Mouse (Mus musculus) left cerebral cortex, postnatal 10 days (tissue): ENCODE data around the gene Olfr766-ps1. TPM values are rescaled to one million over a fixed set of nuclear protein-coding genes. Genes with fewer than 3 reads are reported as not detected.
"Not testable (repeated sequence)": the region's sequence is repeated elsewhere in the genome, so short reads cannot be mapped to it uniquely, and the experiment has no call there.

Source experiments
- DNase-seq, 2 experiments: peaks; one replicate each; pipeline ENCODE4 v3.0.0; 2021 to 2022; ENCODE audit warnings: low spot score in 2 of 2, mixed read lengths in 1 of 2; ENCODE audit errors: extremely low spot score in 1 of 2
- intact Hi-C: fragments of 180-260 bp; cut with DNase I; formaldehyde crosslinking; loops from one replicate; pipeline ENCODE4 v1.15.1; 2025
- total RNA-seq, 2 experiments: library from RNA; stranded (reverse); gene quantifications; 2 replicates each; pipeline ENCODE4 v1.2.3; 2021

Gene Olfr766-ps1
- not detected for total RNA-seq

- DNase-seq, result no peak
- intact Hi-C loops, result no loop called here
These were observed at the start of gene Olfr766-ps1 for GRCm38 (mm10) chr10:129068877-129069276. Gene Olfr766-ps1 (minus strand): TSS chr10:129068977.

DNA sequence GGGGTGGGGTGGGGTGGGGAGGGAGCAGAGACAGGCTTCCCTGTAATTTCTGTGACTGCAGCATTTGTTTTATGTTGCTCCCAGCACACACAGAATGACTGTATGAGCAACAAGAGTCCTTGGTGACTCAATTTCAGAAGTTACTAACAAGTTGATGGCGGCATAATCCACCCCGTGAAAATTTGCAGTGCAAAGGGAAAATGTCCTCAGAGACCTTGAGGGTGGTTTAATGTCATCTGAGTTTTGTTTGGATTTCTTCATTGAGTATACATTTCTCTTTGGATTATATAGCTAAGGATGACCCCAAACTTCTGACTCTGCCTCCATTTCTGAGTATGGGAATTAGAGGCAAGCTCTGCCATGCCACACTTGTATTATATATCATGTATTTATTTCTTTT, 49.0 kb upstream of the Olfr766-ps1 start, which contains the start of gene Olfr769:
Gene Olfr769, minus strand, starts transcription at position 101 of the 400 bp plus-strand sequence.
- intact Hi-C loops, result no loop called here
- DNase-seq, result no peak

DNA sequence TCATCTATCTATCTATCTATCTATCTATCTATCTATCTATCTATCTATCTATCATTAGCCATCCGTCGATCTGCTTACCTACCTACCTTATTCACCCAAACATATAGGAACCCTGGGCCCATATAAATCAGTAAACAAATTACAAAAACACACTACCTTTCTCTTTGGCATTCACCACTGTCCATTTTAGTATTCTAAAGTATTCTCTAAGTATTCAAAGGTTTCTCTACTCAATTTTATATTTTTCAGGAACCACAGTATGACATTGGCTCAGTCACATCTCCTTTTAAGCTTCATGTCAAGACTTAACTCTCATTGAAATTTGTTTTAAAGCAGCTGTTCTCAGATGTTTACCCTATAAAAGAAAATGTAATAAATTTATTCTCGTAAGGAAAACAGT, 46.4 kb upstream of the Olfr766-ps1 start:
- DNase-seq, result no peak
- intact Hi-C loops, result no loop called here

GRCm38 (mm10) chr10:129101231-129101630, 32.5 kb upstream of the Olfr766-ps1 start:
- DNase-seq, result no peak
- intact Hi-C loops, result no loop called here

DNA sequence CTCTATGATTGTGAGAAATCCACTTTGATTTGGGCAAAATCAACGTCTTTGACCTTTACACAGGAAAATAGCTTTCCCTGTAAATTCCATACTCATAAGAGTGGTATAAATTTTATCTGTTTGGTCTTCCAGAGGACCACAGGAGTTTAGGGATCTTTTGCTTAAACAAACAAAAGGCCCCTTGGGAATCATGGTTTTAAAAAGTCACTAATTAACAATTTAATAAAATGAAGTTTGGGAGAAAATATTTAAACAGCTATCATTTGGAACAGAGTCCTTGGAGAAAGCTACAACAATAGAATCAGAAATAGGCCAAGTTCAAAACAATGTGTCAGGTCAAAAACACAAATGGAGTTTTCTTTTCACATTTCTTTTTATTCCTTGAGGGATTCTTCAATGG, 30.5 kb upstream of the Olfr766-ps1 start, which contains the start of gene Olfr768:
Gene Olfr768, minus strand, starts transcription at position 101 of the 400 bp plus-strand sequence.
- intact Hi-C loops, result no loop called here
- no peak for DNase-seq

- DNase-seq, intact Hi-C loops: not testable (repeated sequence)
These were observed 14.0 kb upstream of the Olfr766-ps1 start, which contains the start of gene Olfr767 for GRCm38 (mm10) chr10:129082810-129083209. Gene Olfr767 (minus strand): TSS chr10:129082910.

- intact Hi-C loops, DNase-seq: not testable (repeated sequence)
These were observed 18.9 kb downstream of the Olfr766-ps1 start, which contains the start of gene Olfr765 for GRCm38 (mm10) chr10:129049898-129050297. Gene Olfr765 (minus strand): TSS chr10:129049998.

DNA sequence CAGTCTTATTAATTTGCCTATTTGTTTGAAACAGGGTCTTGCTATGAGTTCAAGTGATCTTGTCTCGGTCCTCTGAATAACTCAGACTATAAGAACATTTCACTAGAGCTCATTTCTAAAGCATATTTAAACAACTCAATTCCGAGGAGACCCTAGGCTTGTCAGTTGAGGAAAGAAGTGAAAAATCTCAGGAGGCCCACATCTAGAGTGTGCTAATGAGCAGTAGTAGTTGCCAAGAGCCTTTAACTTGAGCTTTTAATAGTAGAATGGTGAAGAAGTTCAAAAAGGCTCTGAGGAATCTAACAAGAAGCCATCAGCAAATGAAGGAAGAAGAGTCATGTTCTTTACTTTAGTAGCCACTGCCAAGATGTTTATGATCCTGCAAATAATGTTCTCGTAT, 29.0 kb downstream of the Olfr766-ps1 start, which contains the start of gene Olfr764-ps1:
Gene Olfr764-ps1, minus strand, starts transcription at position 101 of the 400 bp plus-strand sequence.
- DNase-seq, result no peak
- intact Hi-C loops, result no loop called here

DNA sequence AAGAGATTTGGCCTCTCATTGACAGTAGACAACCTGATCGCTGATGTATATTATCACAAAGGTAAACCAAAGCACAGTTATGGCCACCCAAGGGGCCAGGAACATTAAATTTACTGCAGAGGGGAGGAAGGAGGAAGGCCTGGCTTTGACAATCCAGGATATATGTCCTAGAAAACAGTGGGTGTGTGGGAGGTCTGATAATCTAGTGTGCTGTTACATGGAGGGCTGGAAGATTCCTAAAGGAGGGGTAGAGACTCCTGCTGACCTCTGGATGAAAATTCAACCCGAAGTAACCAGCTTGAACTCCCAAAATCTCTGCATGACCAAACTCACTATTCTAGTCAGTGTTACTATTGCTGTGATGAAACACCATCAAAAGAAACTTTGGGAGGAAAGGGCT, 40.4 kb downstream of the Olfr766-ps1 start:
- intact Hi-C loops, result no loop called here
- DNase-seq, result no peak

DNA sequence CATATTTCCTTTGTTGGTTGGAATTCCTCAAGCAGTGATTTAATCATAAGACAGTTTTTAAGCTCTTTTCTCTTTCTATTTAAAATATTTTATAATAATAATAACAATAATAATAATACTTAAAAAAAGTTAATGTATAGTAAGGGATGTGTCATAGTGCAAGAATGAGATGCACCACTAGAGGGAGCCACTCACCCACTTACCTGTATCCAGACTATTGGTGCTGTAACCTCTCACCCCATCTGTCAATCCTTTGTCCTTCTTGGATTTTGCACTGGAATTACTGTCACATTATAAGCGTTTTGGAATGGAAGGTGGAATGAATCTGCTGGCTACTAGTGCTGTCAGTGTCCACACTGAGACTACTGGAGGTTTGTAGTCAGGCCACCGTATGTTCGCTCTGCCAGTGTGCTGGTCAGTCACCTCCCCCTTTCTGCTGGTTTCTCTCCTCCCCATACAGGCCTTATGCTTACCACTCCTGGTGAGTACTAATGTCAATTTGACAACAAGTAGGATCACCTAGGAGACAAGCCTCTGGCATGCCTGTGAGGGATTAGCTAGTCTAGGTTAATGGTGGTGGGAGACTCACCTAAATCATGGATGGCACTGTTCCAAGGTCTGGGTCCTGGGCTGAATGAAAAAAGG, 42.6 kb downstream of the Olfr766-ps1 start:
- peak; percentile 3 to 30 for DNase-seq
- intact Hi-C loops, result loop anchor here (2.0 kb wide), 1 partner anchor 1067 kb away; no protein-coding TSS in a partner anchor

DNA sequence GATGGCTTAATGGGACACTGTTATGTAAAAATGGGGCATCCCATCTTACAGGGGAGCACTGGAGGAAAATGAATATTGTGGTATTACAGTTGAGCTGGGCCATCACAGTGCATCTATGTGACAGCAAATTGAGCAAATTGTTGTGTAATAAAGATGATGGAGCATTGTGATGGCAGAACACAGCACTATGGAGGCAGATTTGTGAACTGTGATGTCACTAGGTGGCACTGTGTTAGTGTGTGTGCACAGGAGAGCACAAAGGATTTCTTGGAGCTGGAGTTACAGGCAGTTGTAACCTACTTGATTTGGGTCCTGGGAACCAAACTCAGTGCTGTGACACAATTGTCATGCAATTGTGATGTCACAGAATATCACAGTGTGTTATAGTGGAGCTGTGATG, 45.5 kb downstream of the Olfr766-ps1 start:
- DNase-seq, result no peak
- intact Hi-C loops, result no loop called here

DNA sequence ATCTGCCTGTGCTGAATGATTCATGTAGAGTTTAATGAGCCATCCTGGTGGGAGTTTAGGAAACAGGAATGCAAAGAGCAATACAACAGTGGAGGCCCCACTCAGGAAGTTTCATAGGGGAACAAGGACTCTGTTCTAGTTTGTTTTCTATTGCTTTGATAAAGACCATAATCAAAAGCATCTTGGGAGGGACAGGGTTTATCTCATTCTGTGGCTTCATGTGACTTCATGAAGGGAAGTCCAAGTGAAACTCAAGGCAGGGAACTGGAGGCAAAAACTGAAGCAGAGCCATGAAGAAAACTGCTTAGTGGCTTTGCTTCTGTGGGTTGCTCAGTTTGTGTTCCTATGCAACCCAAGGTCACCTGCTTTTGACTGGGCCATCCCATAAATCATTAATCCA, 54.3 kb downstream of the Olfr766-ps1 start:
- intact Hi-C loops, result no loop called here
- no peak for DNase-seq

Other genes with a start within 250 kb of the Olfr766-ps1 start
- gene Ormdl2, start 247.3 kb downstream of the Olfr766-ps1 start, total RNA-seq, result 1 to 10 TPM; 4.4 to 6.7 TPM
- gene Gdf11, start 177.3 kb downstream of the Olfr766-ps1 start, total RNA-seq, result 10 to 100 TPM; 13.2 to 16.2 TPM
- 10 to 100 TPM; 63.0 to 66.0 TPM for gene Cd63, start 168.0 kb downstream of the Olfr766-ps1 start, total RNA-seq
- gene Rdh5, start 146.1 kb downstream of the Olfr766-ps1 start, total RNA-seq, result 1 to 10 TPM; 5.5 to 6.1 TPM
- 10 to 100 TPM; 84.3 to 85.3 TPM for gene Bloc1s1, start 144.9 kb downstream of the Olfr766-ps1 start, total RNA-seq
- gene Itga7, start 135.2 kb downstream of the Olfr766-ps1 start, total RNA-seq, result 10 to 100 TPM; 14.2 to 14.9 TPM
- gene Mettl7b, start 108.0 kb downstream of the Olfr766-ps1 start, total RNA-seq, result not detected
- gene Olfr9, start 79.5 kb downstream of the Olfr766-ps1 start, total RNA-seq, result not detected
- gene Olfr763, start 58.2 kb downstream of the Olfr766-ps1 start, total RNA-seq, result not detected
- gene Olfr764-ps1, start 29.1 kb downstream of the Olfr766-ps1 start, total RNA-seq, result not detected
- gene Olfr765, start 19.0 kb downstream of the Olfr766-ps1 start, total RNA-seq, result not detected
- gene Olfr767, start 13.9 kb upstream of the Olfr766-ps1 start, total RNA-seq, result not detected
- not detected for gene Olfr768, start 30.4 kb upstream of the Olfr766-ps1 start, total RNA-seq
- gene Olfr769, start 48.9 kb upstream of the Olfr766-ps1 start, total RNA-seq, result not detected
- gene Olfr770, start 70.0 kb upstream of the Olfr766-ps1 start, total RNA-seq, result not detected
- not detected for gene Olfr771, start 95.8 kb upstream of the Olfr766-ps1 start, total RNA-seq
- not detected for gene Olfr772, start 108.9 kb upstream of the Olfr766-ps1 start, total RNA-seq
- gene Olfr773, start 118.4 kb upstream of the Olfr766-ps1 start, total RNA-seq, result not detected
- not detected for gene Olfr774, start 167.2 kb upstream of the Olfr766-ps1 start, total RNA-seq
- gene Olfr775, start 179.4 kb upstream of the Olfr766-ps1 start, total RNA-seq, result not detected
- not detected for gene Olfr776, start 190.2 kb upstream of the Olfr766-ps1 start, total RNA-seq
- not detected for gene Olfr777, start 202.5 kb upstream of the Olfr766-ps1 start, total RNA-seq
- not detected for gene Olfr780, start 249.1 kb upstream of the Olfr766-ps1 start, total RNA-seq